Mouse (Mus musculus) forebrain, embryonic 12.5 days (tissue): ENCODE data around the gene Tectb. TPM values are rescaled to one million over a fixed set of nuclear protein-coding genes. Genes with fewer than 3 reads are reported as not detected.
A peak's percentile ranks its signal among the peaks of the same experiment; 100 is the strongest.

Experiments
- ATAC-seq: fragments of 200-750 bp; cut with Nextera tagmentation; 2 replicates; pipeline ENCODE4 v1.8.0; 2017; ENCODE audit warnings: moderate TSS enrichment; ENCODE audit not compliant: low FRiP score
- H3K27ac ChIP-seq: fragments of 300-500 bp; sonication (generic); 2 replicates; pipeline ENCODE4 v1.5.1; 2016; ENCODE audit warnings: mild to moderate bottlenecking
- H3K27me3 ChIP-seq: fragments of 300-500 bp; sonication (generic); 2 replicates; pipeline ENCODE4 v1.6.1; 2016; ENCODE audit warnings: mild to moderate bottlenecking
- H3K36me3 ChIP-seq: fragments of 300-500 bp; sonication (generic); replicated peaks from 2 replicates; pipeline ENCODE4 v1.6.1; 2016; ENCODE audit warnings: mild to moderate bottlenecking
- H3K4me1 ChIP-seq: fragments of 300-500 bp; sonication (generic); 2 replicates; pipeline ENCODE4 v1.6.1; 2016
- H3K4me2 ChIP-seq: fragments of 300-500 bp; sonication (generic); 2 replicates; pipeline ENCODE4 v1.6.1; 2016; ENCODE audit warnings: mild to moderate bottlenecking, moderate library complexity
- H3K4me3 ChIP-seq: fragments of 300-500 bp; sonication (generic); replicated peaks from 2 replicates; pipeline ENCODE4 v1.5.1; 2016; ENCODE audit warnings: mild to moderate bottlenecking
- H3K9ac ChIP-seq: fragments of 300-500 bp; sonication (generic); 2 replicates; pipeline ENCODE4 v1.6.1; 2016; ENCODE audit warnings: mild to moderate bottlenecking
- H3K9me3 ChIP-seq: fragments of 300-500 bp; sonication (generic); 2 replicates; pipeline ENCODE4 v1.6.1; 2016
- WGBS: fragments of 180-500 bp; shearing (Covaris S2); methylation state at CpG from one replicate; pipeline ENCODE4 v1.1.7; 2016; 5-methylcytosine and 5-hydroxymethylcytosine counted together
- polyA plus RNA-seq: library from polyadenylated mRNA; unstranded; fragments of >200 nt; fragmentation: Nextera tagmentation; extraction: Ambion mirVana; gene quantifications from 2 replicates; pipeline ENCODE4 v1.2.1, GENCODE M21; 2016

Gene Tectb
- polyA plus RNA-seq, 1 experiment from 2014 or later, result 0.13 TPM

DNA sequence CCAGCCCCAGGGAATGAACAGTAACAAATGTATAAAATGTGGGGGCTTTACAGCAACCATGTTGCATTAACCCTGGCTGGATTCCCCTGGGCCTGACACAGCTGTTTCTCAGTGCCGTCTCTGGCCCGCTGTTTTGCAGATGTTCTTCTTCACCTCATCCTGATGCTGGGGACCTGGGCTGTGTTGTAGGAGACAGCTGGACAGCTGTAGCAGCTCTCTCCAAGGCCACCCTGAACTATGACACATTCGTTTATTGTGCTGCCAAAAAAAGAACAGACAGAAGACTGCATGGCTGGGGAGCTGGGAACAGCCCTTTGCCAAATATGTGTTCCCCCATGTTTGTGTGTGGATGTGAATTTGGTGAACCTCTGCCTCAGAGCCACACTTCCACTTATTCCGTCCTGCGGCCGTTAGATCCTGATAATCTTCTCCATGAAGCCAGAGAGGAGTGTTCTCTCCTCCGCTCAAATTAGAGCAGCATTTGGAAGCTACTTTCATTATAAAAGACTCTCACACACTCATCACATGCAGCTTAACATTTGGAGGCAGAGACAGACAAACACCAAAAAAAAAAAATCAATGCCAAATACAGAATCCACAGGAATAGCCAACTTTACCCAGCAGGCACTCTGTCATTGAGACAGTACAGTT is 14.1 kb downstream of the Tectb start:
- no peaks in the 10 kb centered on the region for H3K4me1 ChIP-seq
- H3K4me3 ChIP-seq, result no peak overlapping the region
- no peaks in the 10 kb centered on the region for H3K27me3 ChIP-seq
- H3K9ac ChIP-seq, result no peak overlapping the region
- WGBS, result 82% methylated on average over 7 of the region's 7 CpGs
- no peaks in the 10 kb centered on the region for H3K36me3 ChIP-seq
- ATAC-seq, result no peak
- H3K27ac ChIP-seq, result no peak overlapping the region
- H3K9me3 ChIP-seq, result no peaks in the 10 kb centered on the region
- H3K4me2 ChIP-seq, result no peak overlapping the region

GRCm38 (mm10) chr19:55195574-55195973 is 15.0 kb downstream of the Tectb start:
- no peak for ATAC-seq
- Histone ChIP-seq H3K27ac (no peak overlapping the region), H3K4me3 (no peak overlapping the region), H3K9me3 (no peaks in the 10 kb centered on the region), H3K4me1 (no peaks in the 10 kb centered on the region), H3K4me2 (no peak overlapping the region), H3K27me3 (peaks cover under 1% of the 10 kb centered on the region; the same call in 1 of the 2 replicates), H3K9ac (no peak overlapping the region), H3K36me3 (no peaks in the 10 kb centered on the region)
- 92% methylated on average over 3 of the region's 3 CpGs for WGBS

GRCm38 (mm10) chr19:55198303-55198702 is 17.8 kb downstream of the Tectb start:
- Histone ChIP-seq H3K27me3 (peaks cover 4% of the 10 kb centered on the region; the same call in 1 of the 2 replicates), H3K27ac (no peak overlapping the region), H3K9ac (no peak overlapping the region), H3K9me3 (no peaks in the 10 kb centered on the region), H3K36me3 (no peaks in the 10 kb centered on the region), H3K4me2 (peak overlapping the region; percentile 36), H3K4me3 (no peak overlapping the region), H3K4me1 (no peaks in the 10 kb centered on the region)
- peak; percentile 65; the same call in 1 of the 2 replicates for ATAC-seq
- WGBS, result 35% methylated on average over 5 of the region's 5 CpGs

- no peak overlapping the region for H3K27ac ChIP-seq
- 38% methylated on average over 8 of the region's 8 CpGs for WGBS
- no peak overlapping the region for H3K4me3 ChIP-seq
- no peaks in the 10 kb centered on the region for H3K36me3 ChIP-seq
- 0 out of 2 replicates have a peak, but pooled peaks cover 4% of the 10 kb centered on the region for H3K27me3 ChIP-seq
- H3K4me2 ChIP-seq, result no peak overlapping the region
- no peak for ATAC-seq
- no peaks in the 10 kb centered on the region for H3K4me1 ChIP-seq
- H3K9me3 ChIP-seq, result no peaks in the 10 kb centered on the region
- H3K9ac ChIP-seq, result no peak overlapping the region
Measured at GRCm38 (mm10) chr19:55206482-55207138, 26.1 kb downstream of the Tectb start.

DNA sequence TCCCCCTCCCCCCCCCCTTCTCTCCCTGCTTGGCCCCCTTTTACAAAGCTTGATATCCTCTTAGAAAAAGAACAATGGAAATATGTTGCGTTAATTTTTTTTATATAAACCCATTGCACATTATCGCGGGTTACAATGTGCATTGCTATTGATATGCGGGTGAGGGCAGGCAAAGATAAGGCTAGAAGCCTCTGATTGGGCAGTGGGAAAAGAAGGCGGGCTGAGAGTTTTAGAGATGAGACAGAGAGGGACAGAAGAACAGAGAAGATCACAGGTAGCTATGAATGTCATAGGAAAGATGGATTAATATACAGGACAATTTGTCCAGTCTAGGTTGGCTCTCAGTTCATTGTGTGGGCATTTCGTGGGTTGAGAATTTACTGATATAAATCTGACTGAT is 26.7 kb downstream of the Tectb start:
- H3K27ac ChIP-seq, result no peak overlapping the region
- no peaks in the 10 kb centered on the region for H3K9me3 ChIP-seq
- H3K4me2 ChIP-seq, result no peak overlapping the region
- H3K4me1 ChIP-seq, result no peaks in the 10 kb centered on the region
- no peak overlapping the region for H3K9ac ChIP-seq
- no peak for ATAC-seq
- 0 out of 2 replicates have a peak, but pooled peaks cover 4% of the 10 kb centered on the region for H3K27me3 ChIP-seq
- no peak overlapping the region for H3K4me3 ChIP-seq
- 58% methylated on average over 6 of the region's 6 CpGs for WGBS
- no peaks in the 10 kb centered on the region for H3K36me3 ChIP-seq

DNA sequence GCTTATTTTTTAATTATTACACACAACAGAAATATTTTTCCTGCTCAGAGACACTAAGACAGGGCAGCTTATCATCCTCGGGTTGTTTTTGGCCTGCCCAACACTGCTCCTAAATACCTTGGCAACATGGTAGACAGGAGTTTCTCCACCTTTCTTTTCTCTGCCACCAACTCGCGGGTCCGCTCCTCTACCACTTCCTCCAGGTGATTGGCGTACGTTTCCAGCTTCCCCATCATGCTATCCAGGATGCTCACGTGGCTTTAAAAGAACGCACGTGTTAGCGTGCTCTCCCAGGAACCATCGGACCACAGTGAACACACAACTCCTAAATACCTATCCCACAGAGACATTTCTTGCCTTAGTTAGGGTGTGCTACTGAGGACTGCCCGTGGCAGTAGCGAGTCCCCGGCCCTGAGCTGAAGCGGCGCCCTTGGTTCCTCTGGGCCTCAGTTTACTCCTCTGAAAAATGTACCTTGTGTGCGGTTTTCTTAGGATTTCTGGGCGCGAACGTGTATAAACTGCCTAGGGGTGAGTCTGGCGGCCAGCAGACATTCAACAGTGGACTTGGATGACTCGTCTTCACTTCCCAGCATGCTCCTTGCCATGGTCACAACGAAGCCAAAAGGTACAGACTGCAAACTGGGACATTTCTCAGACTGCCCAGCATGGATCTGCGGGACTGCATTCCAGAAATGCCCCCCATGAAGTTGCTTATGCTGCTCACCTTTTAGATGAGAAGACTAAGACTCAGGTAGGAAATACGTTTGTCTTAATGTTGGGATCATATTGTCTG is 27.4 kb downstream of the Tectb start:
- Histone ChIP-seq H3K9ac (no peak overlapping the region), H3K4me3 (no peak overlapping the region), H3K4me2 (no peak overlapping the region), H3K27me3 (0 out of 2 replicates have a peak, but pooled peaks cover 4% of the 10 kb centered on the region), H3K9me3 (no peaks in the 10 kb centered on the region), H3K36me3 (no peaks in the 10 kb centered on the region), H3K4me1 (no peaks in the 10 kb centered on the region), H3K27ac (no peak overlapping the region)
- no peak for ATAC-seq
- WGBS, result 71% methylated on average over 25 of the region's 25 CpGs

DNA sequence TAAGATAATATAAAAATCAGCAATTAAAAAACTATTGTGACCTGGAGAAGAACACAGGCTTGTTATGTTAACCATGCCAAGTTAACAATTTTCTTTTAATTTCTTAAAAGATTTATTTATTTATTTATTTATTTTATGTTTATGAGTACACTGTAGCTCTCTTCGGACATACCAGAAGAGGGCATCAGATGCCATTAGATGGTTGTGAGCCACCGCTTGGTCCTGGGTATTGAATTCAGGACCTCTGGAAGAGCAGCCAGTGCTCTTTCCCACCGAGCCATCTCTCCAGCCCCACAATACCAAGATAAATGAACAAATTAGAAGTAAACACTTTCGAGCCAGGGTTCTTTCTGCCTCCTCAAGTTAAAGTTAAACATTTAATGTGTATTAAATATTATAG is 28.1 kb downstream of the Tectb start:
- no peak for ATAC-seq
- Histone ChIP-seq H3K27me3 (0 out of 2 replicates have a peak, but pooled peaks cover 4% of the 10 kb centered on the region), H3K9me3 (no peaks in the 10 kb centered on the region), H3K9ac (no peak overlapping the region), H3K4me3 (no peak overlapping the region), H3K4me2 (no peak overlapping the region), H3K4me1 (no peaks in the 10 kb centered on the region), H3K36me3 (no peaks in the 10 kb centered on the region), H3K27ac (no peak overlapping the region)
- 84% methylated on average over 4 of the region's 4 CpGs for WGBS

- Histone ChIP-seq H3K9ac (no peak overlapping the region), H3K4me3 (no peak overlapping the region), H3K4me1 (no peaks in the 10 kb centered on the region), H3K27ac (no peak overlapping the region), H3K36me3 (no peaks in the 10 kb centered on the region), H3K4me2 (no peak overlapping the region), H3K9me3 (no peaks in the 10 kb centered on the region), H3K27me3 (0 out of 2 replicates have a peak, but pooled peaks cover 4% of the 10 kb centered on the region)
- ATAC-seq, result no peak
- WGBS, result 86% methylated on average over 3 of the region's 3 CpGs
Measured at GRCm38 (mm10) chr19:55209084-55209483, 28.6 kb downstream of the Tectb start.

- Histone ChIP-seq H3K9me3 (no peaks in the 10 kb centered on the region), H3K4me3 (no peak overlapping the region), H3K9ac (no peak overlapping the region), H3K4me1 (no peaks in the 10 kb centered on the region), H3K27ac (no peak overlapping the region), H3K36me3 (no peaks in the 10 kb centered on the region), H3K27me3 (0 out of 2 replicates have a peak, but pooled peaks cover 4% of the 10 kb centered on the region), H3K4me2 (no peak overlapping the region)
- WGBS, result 93% methylated on average over 1 of the region's 1 CpGs
- no peak for ATAC-seq
Measured at GRCm38 (mm10) chr19:55211698-55212097, 31.2 kb downstream of the Tectb start.

DNA sequence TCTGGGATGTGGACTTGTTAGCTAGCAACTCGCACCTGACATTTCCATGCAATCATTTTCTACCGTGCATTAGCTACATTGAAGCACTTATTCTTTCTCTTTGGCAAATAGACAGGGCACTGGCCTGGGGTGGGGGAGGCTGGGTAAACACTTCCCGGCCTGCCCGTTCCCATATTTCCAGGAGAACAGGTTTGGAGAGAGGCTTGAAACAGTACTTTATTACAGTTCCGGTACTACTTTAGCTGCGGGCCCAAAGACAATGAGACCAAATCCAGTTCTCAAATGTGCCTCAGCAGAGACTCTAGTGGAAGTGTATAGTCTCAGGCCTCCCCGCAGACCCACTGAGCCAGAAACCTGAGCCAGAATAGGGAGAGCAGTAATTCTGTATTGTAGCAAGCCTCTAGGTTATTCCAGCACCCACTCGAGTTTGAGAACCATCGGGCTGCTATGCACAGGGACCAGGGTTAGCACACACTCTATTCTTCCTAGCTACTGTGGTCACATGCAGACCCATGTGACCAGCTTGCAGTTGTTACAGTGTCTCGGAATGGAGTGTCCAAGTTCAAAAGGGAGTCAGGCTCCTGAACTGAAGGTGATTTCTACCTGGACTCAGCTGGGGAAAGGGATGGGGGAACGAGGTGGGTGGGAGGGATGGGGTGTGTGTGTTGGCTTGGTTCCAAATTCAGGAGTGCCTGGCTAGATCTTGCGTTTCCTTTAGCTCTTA is 33.2 kb downstream of the Tectb start:
- Histone ChIP-seq H3K4me2 (no peak overlapping the region), H3K36me3 (no peaks in the 10 kb centered on the region), H3K9me3 (no peaks in the 10 kb centered on the region), H3K27me3 (no peaks in the 10 kb centered on the region), H3K27ac (no peak overlapping the region), H3K9ac (no peak overlapping the region), H3K4me3 (no peak overlapping the region), H3K4me1 (peaks cover 7% of the 10 kb centered on the region)
- 89% methylated on average over 12 of the region's 12 CpGs for WGBS
- ATAC-seq, result no peak

DNA sequence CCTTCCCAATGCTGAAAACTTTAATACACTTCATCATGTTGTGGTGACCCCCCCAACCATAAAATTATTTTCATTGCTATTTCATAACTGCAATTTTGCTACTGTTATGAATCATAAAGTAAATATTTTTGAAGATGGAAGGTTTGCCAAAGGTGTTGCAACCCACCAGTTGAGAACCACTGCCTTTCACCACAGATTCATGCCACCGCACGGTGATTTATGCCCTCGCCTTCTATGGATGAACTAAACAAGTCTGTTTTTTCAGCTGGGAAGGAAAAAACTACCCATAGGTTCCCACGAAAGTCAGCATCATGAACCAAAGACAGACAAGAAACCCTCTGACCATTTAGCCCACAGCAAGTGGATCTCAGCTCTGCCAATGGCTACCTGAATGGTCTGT is 36.3 kb downstream of the Tectb start:
- Histone ChIP-seq H3K27ac (no peak overlapping the region), H3K9ac (no peak overlapping the region), H3K4me1 (peaks cover 11% of the 10 kb centered on the region), H3K4me2 (no peak overlapping the region), H3K9me3 (no peaks in the 10 kb centered on the region), H3K27me3 (no peaks in the 10 kb centered on the region), H3K4me3 (no peak overlapping the region), H3K36me3 (no peaks in the 10 kb centered on the region)
- 93% methylated on average over 4 of the region's 4 CpGs for WGBS
- no peak for ATAC-seq

- Histone ChIP-seq H3K27me3 (no peaks in the 10 kb centered on the region), H3K9ac (no peak overlapping the region), H3K4me3 (no peak overlapping the region), H3K27ac (no peak overlapping the region), H3K4me1 (peaks cover 11% of the 10 kb centered on the region), H3K36me3 (no peaks in the 10 kb centered on the region), H3K4me2 (no peak overlapping the region), H3K9me3 (no peaks in the 10 kb centered on the region)
- no peak for ATAC-seq
- WGBS, result 90% methylated on average over 9 of the region's 9 CpGs
Measured at GRCm38 (mm10) chr19:55217365-55217764, 36.8 kb downstream of the Tectb start.
